Mouse (Mus musculus): ENCODE data around the gene Bend5. TPM values are rescaled to one million over a fixed set of nuclear protein-coding genes. Genes with fewer than 3 reads are reported as not detected.

Bend5 gene
- total RNA-seq, 2 experiments from 2014 or later = 0.93 to 1.8 TPM

- intact Hi-C loops (cut with DNase I; ENCODE audit: low total_unique reads) = no loop called here
- DNase-seq = no peak
These were observed 17.2 kb downstream of the Bend5 start for GRCm38 (mm10) chr4:111432013-111432412.

GRCm38 (mm10) chr4:111432417-111432816 is 17.6 kb downstream of the Bend5 start:
- intact Hi-C loops (cut with DNase I; ENCODE audit: low total_unique reads) = no loop called here
- no peak for DNase-seq

GRCm38 (mm10) chr4:111441709-111442108 is 26.9 kb downstream of the Bend5 start:
- intact Hi-C loops (cut with DNase I; ENCODE audit: low total_unique reads) = no loop called here
- DNase-seq = no peak

DNA sequence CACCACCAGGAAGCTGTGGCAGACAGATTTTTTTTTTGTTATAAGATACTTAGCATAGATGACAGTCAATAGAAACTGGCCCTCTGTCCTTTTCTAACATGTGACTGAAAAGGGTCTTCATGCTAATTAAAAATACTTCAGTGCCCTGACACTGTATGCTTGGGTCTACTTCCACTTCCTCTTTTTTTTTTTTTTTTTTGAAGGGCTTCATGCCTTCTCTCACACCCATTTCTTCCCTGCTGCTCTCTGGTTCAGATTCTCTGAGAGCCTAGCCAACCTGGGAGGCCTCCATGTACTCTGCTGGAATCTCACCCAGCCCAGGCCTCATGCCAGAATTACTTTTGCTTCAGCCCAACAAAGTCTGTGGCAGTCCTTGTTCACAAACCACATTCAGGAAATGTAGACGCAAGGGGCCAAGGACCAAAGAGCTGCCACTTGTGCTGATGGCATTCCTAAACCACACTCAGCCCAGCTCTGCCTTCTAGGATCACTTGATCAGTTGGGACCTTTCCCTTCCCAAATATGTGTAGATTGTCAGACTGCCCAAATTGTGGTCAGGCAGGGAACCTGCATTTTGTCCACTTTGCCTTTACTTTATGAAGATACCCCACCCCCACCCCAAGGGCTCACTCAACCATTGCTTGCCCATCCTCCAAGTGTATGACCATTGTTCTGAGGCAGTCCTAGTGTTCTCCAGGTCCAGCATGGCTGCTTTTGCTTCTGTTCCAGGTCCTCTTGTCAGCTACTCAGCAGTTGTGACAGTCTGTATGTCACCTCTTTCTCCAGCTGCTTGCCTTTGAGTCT is 27.8 kb downstream of the Bend5 start:
- peak; percentile 48 for DNase-seq
- intact Hi-C loops (cut with DNase I; ENCODE audit: low total_unique reads) = no loop called here

DNA sequence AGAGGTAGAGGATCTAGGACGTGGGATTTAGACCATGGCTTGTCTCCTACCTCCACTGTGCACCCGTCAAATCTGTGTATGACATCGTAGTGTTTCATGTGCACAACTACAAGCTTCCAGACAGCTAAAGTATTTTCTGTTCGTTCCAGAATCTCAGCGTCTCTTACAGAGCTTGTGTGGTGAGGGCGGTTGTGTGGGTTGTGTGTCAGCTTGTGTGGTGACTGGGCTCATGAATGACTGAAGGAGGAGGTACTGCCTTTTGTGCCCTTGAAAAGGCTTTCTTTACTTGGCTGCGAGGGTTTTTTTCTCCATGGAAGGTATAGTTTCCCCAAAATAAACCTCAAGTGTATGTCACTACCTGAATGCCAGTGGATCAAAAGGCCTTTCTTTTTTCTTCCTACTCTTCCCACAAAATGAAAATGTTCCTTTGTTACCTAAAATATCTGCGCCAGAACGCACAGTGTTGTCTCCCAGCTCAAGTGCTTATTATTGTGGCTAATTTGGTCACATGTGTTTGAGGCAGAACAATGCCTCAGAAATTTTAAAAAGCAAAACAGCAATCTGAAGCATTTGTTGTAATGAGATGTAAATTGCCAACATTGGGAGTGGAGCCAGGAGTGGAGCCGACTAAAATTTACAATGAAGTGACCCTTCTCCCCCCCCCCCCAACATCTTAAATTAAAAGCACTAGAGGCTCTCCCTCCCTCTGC is 29.3 kb downstream of the Bend5 start:
- intact Hi-C loops (cut with DNase I; ENCODE audit: low total_unique reads) = no loop called here
- DNase-seq = no peak

GRCm38 (mm10) chr4:111444616-111445160 is 29.9 kb downstream of the Bend5 start:
- no peak for DNase-seq
- intact Hi-C loops (cut with DNase I; ENCODE audit: low total_unique reads) = no loop called here

GRCm38 (mm10) chr4:111447918-111448317 is 33.1 kb downstream of the Bend5 start:
- no peak for DNase-seq
- intact Hi-C loops (cut with DNase I; ENCODE audit: low total_unique reads) = no loop called here

DNA sequence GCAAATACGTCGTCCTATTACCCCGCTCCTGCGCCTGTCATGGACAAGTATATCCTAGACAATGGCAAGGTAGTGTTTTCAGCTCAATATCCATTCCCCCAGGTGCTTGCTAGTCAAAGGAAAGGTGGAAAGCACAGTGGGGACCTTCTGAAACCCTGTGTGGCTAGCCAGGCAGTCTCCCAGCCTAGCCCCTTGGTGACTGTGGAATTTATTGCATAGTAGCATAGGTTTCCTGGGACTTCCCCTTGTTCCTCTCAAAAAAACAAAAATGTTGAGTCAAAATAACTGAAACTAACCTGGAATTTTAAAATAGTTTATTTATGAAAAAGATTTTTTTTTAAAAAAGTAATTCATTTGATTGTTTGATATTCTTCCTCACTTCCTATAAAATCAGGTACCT is 33.8 kb downstream of the Bend5 start:
- intact Hi-C loops (cut with DNase I; ENCODE audit: low total_unique reads) = no loop called here
- no peak for DNase-seq

- DNase-seq = no peak
- intact Hi-C loops (cut with DNase I; ENCODE audit: low total_unique reads) = no loop called here
These were observed 34.8 kb downstream of the Bend5 start for GRCm38 (mm10) chr4:111449442-111450199.

DNA sequence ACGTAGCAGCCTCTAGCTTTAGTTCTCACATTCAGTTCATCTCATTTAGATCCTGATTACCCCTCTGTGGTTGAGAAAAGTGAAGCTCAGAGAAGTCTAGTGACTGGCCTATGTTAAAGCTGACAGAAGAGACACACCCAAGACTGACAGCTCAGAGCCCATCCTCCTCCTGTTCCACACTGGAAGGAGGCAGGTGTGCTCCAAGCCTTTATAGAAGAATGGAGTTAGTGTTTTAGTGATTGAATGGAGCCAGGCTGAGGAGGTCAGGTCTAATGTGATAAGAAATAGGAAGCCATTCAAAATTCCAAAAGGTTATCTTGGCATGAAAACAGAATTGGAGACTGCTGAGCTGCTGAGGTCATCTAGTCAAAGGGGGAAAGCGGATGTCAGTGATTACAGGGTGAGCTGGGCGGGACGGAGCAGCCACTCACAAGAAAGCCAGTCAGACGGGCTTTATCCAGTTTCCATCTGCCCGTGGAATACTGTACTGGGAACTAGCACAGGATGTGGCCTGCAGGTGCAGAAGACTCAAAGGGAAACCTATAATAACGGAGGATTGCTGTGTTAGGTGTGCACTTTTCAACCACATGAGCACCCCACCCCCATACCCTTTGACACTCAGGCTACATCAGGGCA is 36.6 kb downstream of the Bend5 start:
- no peak for DNase-seq
- intact Hi-C loops (cut with DNase I; ENCODE audit: low total_unique reads) = no loop called here

GRCm38 (mm10) chr4:111452192-111452591 is 37.4 kb downstream of the Bend5 start:
- intact Hi-C loops (cut with DNase I; ENCODE audit: low total_unique reads) = no loop called here
- DNase-seq = no peak

GRCm38 (mm10) chr4:111453275-111453674 is 38.5 kb downstream of the Bend5 start:
- DNase-seq = peak; percentile 13
- intact Hi-C loops (cut with DNase I; ENCODE audit: low total_unique reads) = no loop called here

GRCm38 (mm10) chr4:111455621-111456020 is 40.8 kb downstream of the Bend5 start:
- intact Hi-C loops (cut with DNase I; ENCODE audit: low total_unique reads) = no loop called here
- no peak for DNase-seq

- no peak for DNase-seq
- intact Hi-C loops (cut with DNase I; ENCODE audit: low total_unique reads) = no loop called here
These were observed 42.8 kb downstream of the Bend5 start for GRCm38 (mm10) chr4:111457568-111457967.

GRCm38 (mm10) chr4:111467293-111467773 is 52.5 kb downstream of the Bend5 start:
- intact Hi-C loops (cut with DNase I; ENCODE audit: low total_unique reads) = no loop called here
- no peak for DNase-seq

DNA sequence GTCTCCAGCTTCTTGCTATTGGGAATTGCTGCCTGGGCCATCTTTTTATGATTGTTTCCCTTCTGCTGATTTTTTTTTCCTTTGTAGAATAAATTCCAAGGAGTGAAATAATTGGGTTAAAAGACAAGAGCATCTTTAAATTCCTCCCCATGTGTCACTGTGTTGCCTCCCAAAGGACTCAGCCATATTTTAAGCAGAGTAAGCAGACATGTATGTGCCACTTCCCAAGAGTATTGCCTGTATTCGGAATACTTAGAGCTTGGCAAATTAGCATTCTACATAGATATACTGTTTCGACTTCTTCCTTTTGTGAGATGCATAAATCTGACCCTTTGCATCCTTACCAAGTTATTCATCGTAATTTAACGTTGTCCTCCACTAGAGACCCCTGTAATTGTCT is 53.0 kb downstream of the Bend5 start:
- intact Hi-C loops (cut with DNase I; ENCODE audit: low total_unique reads) = no loop called here
- no peak for DNase-seq

DNA sequence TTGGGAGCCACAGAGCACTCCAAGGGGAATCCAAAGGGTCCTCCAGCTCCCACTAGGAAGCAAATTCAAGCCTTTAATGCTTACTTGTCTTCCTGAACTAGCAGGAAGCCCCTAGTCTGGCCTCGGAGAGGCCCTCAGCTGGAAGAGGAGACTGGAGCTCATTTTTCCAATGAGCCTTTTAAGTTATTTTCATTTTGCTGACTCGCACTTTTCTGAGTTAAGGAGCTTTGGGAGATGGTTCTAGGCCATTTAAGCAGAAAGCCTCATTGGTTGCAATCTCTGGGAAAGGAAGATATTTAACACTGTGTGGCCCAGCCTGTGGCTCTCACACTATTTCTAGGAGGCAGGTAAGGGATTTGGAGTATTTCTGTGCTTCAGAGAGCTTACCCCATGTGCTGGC is 55.0 kb downstream of the Bend5 start:
- intact Hi-C loops (cut with DNase I; ENCODE audit: low total_unique reads) = no loop called here

GRCm38 (mm10) chr4:111471726-111472125 is 56.9 kb downstream of the Bend5 start:
- intact Hi-C loops (cut with DNase I; ENCODE audit: low total_unique reads) = no loop called here
- DNase-seq = no peak

More for the DNA sequence above, 55.0 kb downstream of the Bend5 start:
- no peak for DNase-seq

DNA sequence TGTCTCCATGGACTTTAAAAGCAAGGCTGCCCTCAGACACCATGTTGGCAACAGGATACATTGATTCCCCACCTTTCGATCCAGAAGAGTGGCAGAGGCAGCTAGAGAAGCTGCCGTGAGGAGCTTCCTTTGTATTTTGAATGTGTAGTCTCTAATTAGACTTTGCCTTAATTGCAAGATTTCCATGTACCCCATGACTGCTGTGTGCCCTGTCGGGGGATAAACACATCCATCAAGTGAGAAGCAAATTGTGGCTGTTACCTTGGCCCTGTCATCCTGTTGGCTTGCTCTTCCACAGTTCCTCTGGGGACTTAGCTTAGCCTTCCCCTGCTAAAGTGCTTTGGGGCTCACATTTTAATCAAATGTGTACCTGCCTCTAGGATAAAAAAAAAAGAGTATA is 57.7 kb downstream of the Bend5 start:
- intact Hi-C loops (cut with DNase I; ENCODE audit: low total_unique reads) = no loop called here

More for the DNA sequence above, 57.7 kb downstream of the Bend5 start:
- no peak for DNase-seq

Measured in gastrocnemius, postnatal 14 days (tissue).